Mouse (Mus musculus): ENCODE data around the gene Vcl. TPM values are rescaled to one million over a fixed set of nuclear protein-coding genes. Genes with fewer than 3 reads are reported as not detected.

Gene Vcl
- polyA plus RNA-seq, 1 experiment: 23.9 TPM

GRCm38 (mm10) chr14:21020435-21020834 lies 91.2 kb downstream of the Vcl start:
- no peak overlapping the region for H3K27ac ChIP-seq (ENCODE audit: insufficient read depth, low read length)
- WGBS: 76% methylated on average over 8 of the region's 8 CpGs
- DNase-seq: peak in 1 of 2 experiments; percentile 38
- H3K27me3 ChIP-seq (ENCODE audit: control insufficient read depth, insufficient read depth, low read length): no peaks in the 10 kb centered on the region
- no peak for TF ChIP-seq POLR2A (IDR thresholded peaks at IDR 0.05; ENCODE audit: borderline replicate concordance, insufficient read depth, low read length)
- no peak for TF ChIP-seq CTCF (IDR thresholded peaks at IDR 0.05; ENCODE audit: borderline replicate concordance, insufficient read depth, low read depth, low read length)
- H3K4me3 ChIP-seq (replicated peaks; ENCODE audit: insufficient read depth, low read depth, low read length): no peak overlapping the region
- H3K4me1 ChIP-seq (ENCODE audit: control insufficient read depth, insufficient read depth, low read length): no peaks in the 10 kb centered on the region

GRCm38 (mm10) chr14:21027542-21027941 lies 98.3 kb downstream of the Vcl start:
- H3K27me3 ChIP-seq (ENCODE audit: control insufficient read depth, insufficient read depth, low read length): no peaks in the 10 kb centered on the region
- H3K27ac ChIP-seq (ENCODE audit: insufficient read depth, low read length): no peak overlapping the region
- TF ChIP-seq POLR2A (IDR thresholded peaks at IDR 0.05; ENCODE audit: borderline replicate concordance, insufficient read depth, low read length) (no peak), CTCF (IDR thresholded peaks at IDR 0.05; ENCODE audit: borderline replicate concordance, insufficient read depth, low read depth, low read length) (no peak)

DNA sequence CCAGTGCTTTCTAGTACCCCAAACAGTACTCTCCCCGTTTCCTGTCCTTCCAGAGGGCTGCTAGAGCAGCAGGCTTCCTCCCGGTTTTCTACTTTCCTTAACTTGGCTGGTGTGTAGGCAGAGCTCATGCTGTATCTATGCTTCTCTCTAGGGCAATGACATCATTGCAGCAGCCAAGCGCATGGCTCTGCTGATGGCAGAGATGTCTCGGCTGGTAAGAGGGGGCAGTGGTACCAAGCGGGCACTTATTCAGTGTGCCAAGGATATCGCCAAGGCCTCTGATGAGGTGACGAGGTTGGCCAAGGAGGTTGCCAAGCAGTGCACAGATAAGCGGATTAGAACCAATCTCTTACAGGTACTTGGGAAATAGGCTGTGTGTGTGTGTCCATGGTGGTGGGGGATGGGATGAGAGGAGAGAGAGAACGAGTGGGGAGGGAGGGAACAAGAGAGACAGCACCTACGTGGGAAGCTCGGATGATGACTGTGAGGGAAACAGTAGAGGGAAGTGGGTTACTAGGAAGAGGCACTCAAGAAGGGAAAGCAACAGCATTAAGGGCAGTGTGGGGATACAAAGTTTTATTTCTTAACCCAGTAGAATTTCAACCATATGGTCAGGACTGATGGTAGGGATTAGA lies 99.9 kb downstream of the Vcl start:
- WGBS: 71% methylated on average over 11 of the region's 11 CpGs
- TF ChIP-seq POLR2A (IDR thresholded peaks at IDR 0.05; ENCODE audit: borderline replicate concordance, insufficient read depth, low read length) (no peak), CTCF (IDR thresholded peaks at IDR 0.05; ENCODE audit: borderline replicate concordance, insufficient read depth, low read depth, low read length) (no peak)
- H3K4me3 ChIP-seq (replicated peaks; ENCODE audit: insufficient read depth, low read depth, low read length): no peak overlapping the region
- DNase-seq: no peak
- H3K27ac ChIP-seq (ENCODE audit: insufficient read depth, low read length): no peak overlapping the region; the same call in 1 of the 2 replicates
- H3K4me1 ChIP-seq (ENCODE audit: control insufficient read depth, insufficient read depth, low read length): no peaks in the 10 kb centered on the region
- no peaks in the 10 kb centered on the region for H3K27me3 ChIP-seq (ENCODE audit: control insufficient read depth, insufficient read depth, low read length)

More at GRCm38 (mm10) chr14:21027542-21027941, 98.3 kb downstream of the Vcl start:
- Histone ChIP-seq H3K4me3 (replicated peaks; ENCODE audit: insufficient read depth, low read depth, low read length) (no peak overlapping the region), H3K4me1 (ENCODE audit: control insufficient read depth, insufficient read depth, low read length) (no peaks in the 10 kb centered on the region)
- no peak for DNase-seq

DNA sequence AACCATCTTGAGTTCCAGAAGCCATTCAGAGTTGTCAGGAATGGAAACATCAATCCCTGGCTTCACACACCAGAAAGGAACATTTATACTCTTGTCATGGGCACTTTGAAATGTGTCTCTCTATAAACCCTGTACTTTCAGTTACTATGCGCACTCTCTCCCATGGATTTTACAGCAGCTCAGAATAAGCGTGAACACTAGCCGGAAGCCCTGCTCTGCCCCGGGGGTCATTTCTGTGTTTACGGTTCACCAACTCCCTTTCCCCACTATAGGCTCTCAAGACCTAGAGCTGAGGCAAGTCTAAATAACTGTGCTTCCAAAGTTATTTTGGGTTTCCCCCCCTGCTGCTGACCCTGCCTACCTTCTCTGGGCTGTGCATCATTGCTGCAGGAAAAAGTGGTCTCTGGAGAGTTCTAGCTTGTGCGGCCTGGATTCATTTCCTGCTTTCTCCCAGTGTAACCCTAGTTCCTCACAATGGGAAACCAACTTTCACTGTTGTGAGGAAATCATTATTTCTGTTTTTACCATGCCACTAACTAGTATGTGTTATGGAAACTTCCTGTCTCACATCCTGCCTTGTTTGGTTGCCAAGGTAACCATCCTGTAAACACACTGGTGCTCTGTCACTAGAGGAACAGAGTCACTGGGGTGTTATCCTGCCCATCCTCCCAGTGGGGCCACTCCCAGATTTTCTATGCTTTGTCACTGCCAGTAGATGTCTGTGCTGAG lies 102.7 kb downstream of the Vcl start:
- WGBS: 68% methylated on average over 6 of the region's 6 CpGs
- TF ChIP-seq POLR2A (IDR thresholded peaks at IDR 0.05; ENCODE audit: borderline replicate concordance, insufficient read depth, low read length) (no peak), CTCF (IDR thresholded peaks at IDR 0.05; ENCODE audit: borderline replicate concordance, insufficient read depth, low read depth, low read length) (no peak)
- no peak for DNase-seq
- Histone ChIP-seq H3K4me1 (ENCODE audit: control insufficient read depth, insufficient read depth, low read length) (no peaks in the 10 kb centered on the region), H3K4me3 (replicated peaks; ENCODE audit: insufficient read depth, low read depth, low read length) (no peak overlapping the region), H3K27ac (ENCODE audit: insufficient read depth, low read length) (no peak overlapping the region), H3K27me3 (ENCODE audit: control insufficient read depth, insufficient read depth, low read length) (no peaks in the 10 kb centered on the region)

GRCm38 (mm10) chr14:21034271-21034670 lies 105.1 kb downstream of the Vcl start:
- H3K27ac ChIP-seq (ENCODE audit: insufficient read depth, low read length): no peak overlapping the region
- WGBS: 89% methylated on average over 4 of the region's 4 CpGs

GRCm38 (mm10) chr14:21034791-21035190 lies 105.6 kb downstream of the Vcl start:
- no peak overlapping the region for H3K27ac ChIP-seq (ENCODE audit: insufficient read depth, low read length)
- H3K4me1 ChIP-seq (ENCODE audit: control insufficient read depth, insufficient read depth, low read length): no peaks in the 10 kb centered on the region
- H3K27me3 ChIP-seq (ENCODE audit: control insufficient read depth, insufficient read depth, low read length): no peaks in the 10 kb centered on the region
- no peak for DNase-seq
- H3K4me3 ChIP-seq (replicated peaks; ENCODE audit: insufficient read depth, low read depth, low read length): no peak overlapping the region
- WGBS: 94% methylated on average over 3 of the region's 3 CpGs
- TF ChIP-seq CTCF (IDR thresholded peaks at IDR 0.05; ENCODE audit: borderline replicate concordance, insufficient read depth, low read depth, low read length) (no peak), POLR2A (IDR thresholded peaks at IDR 0.05; ENCODE audit: borderline replicate concordance, insufficient read depth, low read length) (no peak)

More at GRCm38 (mm10) chr14:21034271-21034670, 105.1 kb downstream of the Vcl start:
- H3K4me1 ChIP-seq (ENCODE audit: control insufficient read depth, insufficient read depth, low read length): no peaks in the 10 kb centered on the region
- no peak for TF ChIP-seq CTCF (IDR thresholded peaks at IDR 0.05; ENCODE audit: borderline replicate concordance, insufficient read depth, low read depth, low read length)
- no peak for TF ChIP-seq POLR2A (IDR thresholded peaks at IDR 0.05; ENCODE audit: borderline replicate concordance, insufficient read depth, low read length)
- H3K4me3 ChIP-seq (replicated peaks; ENCODE audit: insufficient read depth, low read depth, low read length): no peak overlapping the region
- H3K27me3 ChIP-seq (ENCODE audit: control insufficient read depth, insufficient read depth, low read length): no peaks in the 10 kb centered on the region
- DNase-seq: no peak

- 88% methylated on average over 12 of the region's 12 CpGs for WGBS
- TF ChIP-seq POLR2A (IDR thresholded peaks at IDR 0.05; ENCODE audit: borderline replicate concordance, insufficient read depth, low read length): no peak
- TF ChIP-seq CTCF (IDR thresholded peaks at IDR 0.05; ENCODE audit: borderline replicate concordance, insufficient read depth, low read depth, low read length): no peak
- DNase-seq: no peak
- H3K27me3 ChIP-seq (ENCODE audit: control insufficient read depth, insufficient read depth, low read length): no peaks in the 10 kb centered on the region
- H3K4me3 ChIP-seq (replicated peaks; ENCODE audit: insufficient read depth, low read depth, low read length): no peak overlapping the region
- no peaks in the 10 kb centered on the region for H3K4me1 ChIP-seq (ENCODE audit: control insufficient read depth, insufficient read depth, low read length)
- no peak overlapping the region for H3K27ac ChIP-seq (ENCODE audit: insufficient read depth, low read length)
Measured at GRCm38 (mm10) chr14:21039077-21039476, 109.9 kb downstream of the Vcl start.

DNA sequence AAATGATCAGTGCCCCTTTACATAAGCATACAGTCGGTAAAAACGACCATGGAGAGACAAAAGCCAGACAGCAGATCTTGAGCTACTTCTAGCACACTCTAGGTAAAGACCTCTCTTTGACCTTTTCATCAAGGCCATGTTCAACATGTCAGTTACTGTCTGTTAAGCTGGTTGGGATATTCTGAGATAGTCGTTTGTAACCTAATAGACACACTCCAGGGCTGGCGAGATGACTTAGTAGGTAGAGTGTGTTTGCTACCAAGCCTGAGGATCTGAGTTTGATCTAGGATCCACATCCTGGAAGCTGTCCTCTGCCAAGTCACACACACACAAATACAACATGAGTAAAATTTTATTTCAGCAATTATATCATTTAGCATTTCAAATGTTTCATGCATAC lies 110.4 kb downstream of the Vcl start:
- Histone ChIP-seq H3K27ac (ENCODE audit: insufficient read depth, low read length) (no peak overlapping the region), H3K27me3 (ENCODE audit: control insufficient read depth, insufficient read depth, low read length) (no peaks in the 10 kb centered on the region), H3K4me3 (replicated peaks; ENCODE audit: insufficient read depth, low read depth, low read length) (no peak overlapping the region), H3K4me1 (ENCODE audit: control insufficient read depth, insufficient read depth, low read length) (no peaks in the 10 kb centered on the region)
- TF ChIP-seq POLR2A (IDR thresholded peaks at IDR 0.05; ENCODE audit: borderline replicate concordance, insufficient read depth, low read length) (no peak), CTCF (IDR thresholded peaks at IDR 0.05; ENCODE audit: borderline replicate concordance, insufficient read depth, low read depth, low read length) (no peak)
- WGBS: 88% methylated on average over 4 of the region's 4 CpGs
- no peak for DNase-seq

Data from cerebellum, adult 2 months (tissue).